Mouse (Mus musculus): ENCODE measurements around the gene Gan.

GRCm38 (mm10) chr8:117121277-117121676, 36.7 kb upstream of the Gan start:
- TF ChIP-seq CTCF (IDR thresholded peaks at IDR 0.05; ENCODE audit: low read depth) (no peak), EP300 (optimal IDR thresholded peaks at IDR 0.05) (no peak)
